Mouse (Mus musculus): Measurements from ENCODE around the gene Rabep2.

- TF ChIP-seq TAL1 (conservative IDR thresholded peaks at IDR 0.05; ENCODE audit: low read depth, low read length), result no peak
- no peak for TF ChIP-seq CTCF (IDR thresholded peaks at IDR 0.05; ENCODE audit: low read depth, low read length)
- no peak for TF ChIP-seq GATA1 (IDR thresholded peaks at IDR 0.05; ENCODE audit: borderline replicate concordance, low read length)
- no peak for TF ChIP-seq GATA2 (IDR thresholded peaks at IDR 0.05; ENCODE audit: borderline replicate concordance, low read depth, low read length)
- TF ChIP-seq POLR2AphosphoS5 (IDR thresholded peaks at IDR 0.05; ENCODE audit: insufficient replicate concordance, low read depth, low read length), result no peak
Measured at GRCm38 (mm10) chr7:126450641-126451040, 22.1 kb downstream of the Rabep2 start.

All from G1E (cell line).